Mouse (Mus musculus): Measurements from ENCODE around the gene Grk4. TPM values are rescaled to one million over a fixed set of nuclear protein-coding genes. Genes with fewer than 3 reads are reported as not detected.

Grk4 gene
- polyA plus RNA-seq, 1 experiment from 2014 or later = 1.7 TPM

- ATAC-seq (ENCODE audit: insufficient read depth) (no peak), DNase-seq (no peak)
- Histone ChIP-seq H3K27ac (ENCODE audit: low read depth) (peak overlapping the region; percentile 91), H3K36me3 (ENCODE audit: insufficient read depth) (peaks cover 18% of the 10 kb centered on the region), H3K9ac (peak overlapping the region; percentile 69), H3K4me2 (peak overlapping the region; percentile 78), H3K9me3 (ENCODE audit: low read depth, low read length) (no peaks in the 10 kb centered on the region), H3K4me3 (ENCODE audit: low read depth, low read length) (peak overlapping the region; percentile 72), H3K27me3 (ENCODE audit: insufficient read depth, low read length) (no peaks in the 10 kb centered on the region), H3K4me1 (ENCODE audit: insufficient read depth) (0 out of 2 replicates have a peak, but pooled peaks cover 6% of the 10 kb centered on the region)
- WGBS = under 1% methylated on average over 57 of the region's 57 CpGs
- TF ChIP-seq CTCF (IDR thresholded peaks at IDR 0.05; ENCODE audit: low read depth) = no peak
Measured at GRCm38 (mm10) chr5:34660591-34661130, 482 bp downstream of the Grk4 start.

DNA sequence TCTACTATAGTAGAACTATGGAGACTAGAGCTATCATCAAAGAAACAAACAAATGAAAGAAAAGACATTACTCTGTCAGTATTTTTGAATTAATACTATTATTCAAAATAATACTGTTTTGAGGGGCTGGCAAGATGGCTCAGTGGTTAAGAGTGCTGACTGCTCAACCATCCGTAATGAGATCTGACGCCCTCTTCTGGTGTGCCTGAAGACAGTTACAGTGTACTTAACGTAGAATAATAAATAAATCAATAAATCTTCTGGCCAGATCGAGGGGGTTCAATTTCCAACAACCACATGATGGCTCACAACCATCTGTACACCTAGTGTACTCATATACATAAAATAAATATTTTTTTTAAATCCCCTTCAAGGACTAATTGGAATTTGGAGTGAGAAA, 1.7 kb downstream of the Grk4 start:
- WGBS = 78% methylated on average over 4 of the region's 4 CpGs
- H3K4me2 ChIP-seq = no peak overlapping the region

DNA sequence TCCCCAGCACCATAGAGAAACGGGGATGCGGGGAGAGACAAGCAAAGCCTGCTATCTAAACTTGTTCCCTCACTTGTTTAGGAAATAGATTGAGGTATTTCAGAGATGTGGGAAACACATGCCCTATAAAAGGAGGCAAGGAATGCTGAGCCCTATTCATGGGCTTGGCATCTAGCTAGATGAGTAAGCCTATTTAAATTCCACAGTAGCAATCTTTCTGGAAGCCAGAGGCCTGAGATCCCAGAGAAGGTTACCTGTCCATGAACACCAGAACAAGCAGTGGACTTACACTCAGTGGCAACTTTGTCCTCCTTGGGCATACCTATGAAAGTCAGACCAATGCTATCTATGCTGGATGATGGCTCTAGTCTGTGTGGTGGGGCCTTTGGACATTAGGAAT, 3.1 kb downstream of the Grk4 start:
- Histone ChIP-seq H3K4me3 (ENCODE audit: low read depth, low read length) (no peak overlapping the region), H3K27ac (ENCODE audit: low read depth) (no peak overlapping the region), H3K36me3 (ENCODE audit: insufficient read depth) (no peaks in the 10 kb centered on the region), H3K27me3 (ENCODE audit: insufficient read depth, low read length) (no peaks in the 10 kb centered on the region), H3K4me2 (no peak overlapping the region), H3K9ac (no peak overlapping the region), H3K9me3 (ENCODE audit: low read depth, low read length) (no peaks in the 10 kb centered on the region), H3K4me1 (ENCODE audit: insufficient read depth) (0 out of 2 replicates have a peak, but pooled peaks cover 6% of the 10 kb centered on the region)
- 86% methylated on average over 2 of the region's 2 CpGs for WGBS
- TF ChIP-seq CTCF (IDR thresholded peaks at IDR 0.05; ENCODE audit: low read depth) = no peak
- DNase-seq (no peak), ATAC-seq (ENCODE audit: insufficient read depth) (no peak)

More for the DNA sequence above, 1.7 kb downstream of the Grk4 start:
- DNase-seq = no peak
- no peaks in the 10 kb centered on the region for H3K27me3 ChIP-seq (ENCODE audit: insufficient read depth, low read length)
- no peak for TF ChIP-seq CTCF (IDR thresholded peaks at IDR 0.05; ENCODE audit: low read depth)
- no peak overlapping the region for H3K9ac ChIP-seq
- H3K36me3 ChIP-seq (ENCODE audit: insufficient read depth) = peaks cover 8% of the 10 kb centered on the region
- no peak for ATAC-seq (ENCODE audit: insufficient read depth)
- H3K9me3 ChIP-seq (ENCODE audit: low read depth, low read length) = no peaks in the 10 kb centered on the region
- no peak overlapping the region for H3K4me3 ChIP-seq (ENCODE audit: low read depth, low read length)
- no peak overlapping the region for H3K27ac ChIP-seq (ENCODE audit: low read depth)
- H3K4me1 ChIP-seq (ENCODE audit: insufficient read depth) = 0 out of 2 replicates have a peak, but pooled peaks cover 6% of the 10 kb centered on the region

DNA sequence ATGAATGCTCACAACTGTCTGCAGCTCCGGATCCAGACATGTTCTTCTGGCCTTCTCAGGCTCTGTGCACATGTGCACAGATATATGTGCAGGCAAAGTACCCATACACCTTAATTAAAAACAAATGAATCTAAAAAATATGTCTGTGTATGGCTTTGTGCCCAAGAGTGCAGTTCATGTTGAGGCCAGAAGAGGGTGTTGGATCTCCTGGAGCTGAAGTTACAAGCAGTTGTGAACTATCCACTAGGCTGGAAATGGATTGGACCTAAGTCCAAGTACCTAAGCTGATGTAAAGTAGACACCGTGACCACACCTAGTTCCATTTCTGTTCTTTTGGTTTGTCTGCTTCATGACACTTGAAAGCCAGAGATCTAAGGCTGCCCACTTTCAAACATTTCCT, 9.3 kb downstream of the Grk4 start:
- no peaks in the 10 kb centered on the region for H3K9me3 ChIP-seq (ENCODE audit: low read depth, low read length)
- ATAC-seq (ENCODE audit: insufficient read depth) = no peak
- no peak overlapping the region for H3K4me3 ChIP-seq (ENCODE audit: low read depth, low read length)
- no peak for DNase-seq
- H3K27ac ChIP-seq (ENCODE audit: low read depth) = no peak overlapping the region
- no peaks in the 10 kb centered on the region for H3K36me3 ChIP-seq (ENCODE audit: insufficient read depth)
- no peak overlapping the region for H3K4me2 ChIP-seq
- peak; percentile 31; the same call in 1 of the 2 replicates for TF ChIP-seq CTCF (IDR thresholded peaks at IDR 0.05; ENCODE audit: low read depth)
- no peaks in the 10 kb centered on the region for H3K27me3 ChIP-seq (ENCODE audit: insufficient read depth, low read length)
- no peaks in the 10 kb centered on the region for H3K4me1 ChIP-seq (ENCODE audit: insufficient read depth)
- WGBS = 72% methylated on average over 2 of the region's 2 CpGs
- no peak overlapping the region for H3K9ac ChIP-seq

GRCm38 (mm10) chr5:34670280-34670679, 10.1 kb downstream of the Grk4 start:
- Histone ChIP-seq H3K27ac (ENCODE audit: low read depth) (no peak overlapping the region), H3K9me3 (ENCODE audit: low read depth, low read length) (no peaks in the 10 kb centered on the region), H3K27me3 (ENCODE audit: insufficient read depth, low read length) (no peaks in the 10 kb centered on the region), H3K4me2 (no peak overlapping the region), H3K9ac (no peak overlapping the region), H3K36me3 (ENCODE audit: insufficient read depth) (no peaks in the 10 kb centered on the region), H3K4me3 (ENCODE audit: low read depth, low read length) (no peak overlapping the region), H3K4me1 (ENCODE audit: insufficient read depth) (no peaks in the 10 kb centered on the region)
- WGBS = 82% methylated on average over 4 of the region's 4 CpGs
- ATAC-seq (ENCODE audit: insufficient read depth) (no peak), DNase-seq (peak; percentile 44)
- TF ChIP-seq CTCF (IDR thresholded peaks at IDR 0.05; ENCODE audit: low read depth) = peak; percentile 44

DNA sequence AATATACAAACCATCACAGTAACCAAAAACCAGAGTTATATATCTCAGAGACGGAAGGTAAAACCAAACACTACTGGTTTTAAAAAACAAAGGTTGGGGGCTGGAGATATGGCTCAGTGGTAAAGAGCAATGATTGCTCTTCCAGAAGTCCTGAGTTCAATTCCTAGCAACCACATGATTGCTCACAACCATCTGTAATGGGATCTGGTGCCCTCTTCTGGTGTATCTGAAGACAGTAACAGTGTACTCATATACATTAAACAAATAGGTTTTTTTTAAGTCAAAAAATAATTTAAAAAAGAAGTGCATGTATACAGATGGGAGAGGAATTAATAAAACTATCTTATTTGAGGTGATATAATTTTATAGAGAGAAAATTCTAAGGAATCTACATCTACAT, 29.7 kb downstream of the Grk4 start:
- no peak for ATAC-seq (ENCODE audit: insufficient read depth)
- Histone ChIP-seq H3K4me2 (no peak overlapping the region), H3K36me3 (ENCODE audit: insufficient read depth) (no peaks in the 10 kb centered on the region), H3K27ac (ENCODE audit: low read depth) (no peak overlapping the region), H3K27me3 (ENCODE audit: insufficient read depth, low read length) (no peaks in the 10 kb centered on the region), H3K4me1 (ENCODE audit: insufficient read depth) (no peaks in the 10 kb centered on the region), H3K9ac (no peak overlapping the region), H3K4me3 (ENCODE audit: low read depth, low read length) (no peak overlapping the region), H3K9me3 (ENCODE audit: low read depth, low read length) (no peaks in the 10 kb centered on the region)
- TF ChIP-seq CTCF (IDR thresholded peaks at IDR 0.05; ENCODE audit: low read depth) = no peak
- 88% methylated on average over 1 of the region's 1 CpGs for whole genome bisulfite sequencing
- no peak for DNase-seq

DNA sequence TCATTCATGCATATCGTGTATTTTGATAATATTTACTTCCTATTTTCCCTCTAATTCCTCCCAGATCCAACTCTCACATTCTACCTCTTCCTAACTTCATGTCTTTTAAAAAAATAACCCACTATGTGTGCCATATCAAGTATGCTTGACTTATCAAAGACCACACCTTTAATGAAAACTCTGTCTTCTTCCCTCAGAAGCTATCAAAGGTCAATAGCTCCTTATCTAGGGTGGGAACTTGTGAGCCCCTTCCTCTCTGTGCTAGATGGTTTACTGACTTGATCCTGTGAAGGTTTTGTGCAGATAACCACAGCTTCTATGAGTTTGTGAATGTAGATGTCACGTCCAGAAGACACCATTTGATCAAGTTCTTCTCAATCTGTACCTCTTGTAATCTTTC, 32.6 kb downstream of the Grk4 start:
- DNase-seq (no peak), ATAC-seq (ENCODE audit: insufficient read depth) (no peak)
- 59% methylated on average over 2 of the region's 2 CpGs for WGBS
- H3K4me2 ChIP-seq = no peak overlapping the region
- no peaks in the 10 kb centered on the region for H3K9me3 ChIP-seq (ENCODE audit: low read depth, low read length)
- no peaks in the 10 kb centered on the region for H3K4me1 ChIP-seq (ENCODE audit: insufficient read depth)
- no peaks in the 10 kb centered on the region for H3K27me3 ChIP-seq (ENCODE audit: insufficient read depth, low read length)
- no peak overlapping the region for H3K4me3 ChIP-seq (ENCODE audit: low read depth, low read length)
- no peak overlapping the region for H3K27ac ChIP-seq (ENCODE audit: low read depth)
- H3K36me3 ChIP-seq (ENCODE audit: insufficient read depth) = no peaks in the 10 kb centered on the region
- no peak overlapping the region for H3K9ac ChIP-seq
- no peak for TF ChIP-seq CTCF (IDR thresholded peaks at IDR 0.05; ENCODE audit: low read depth)

Data from lung, embryonic 14.5 days (tissue).